Mouse (Mus musculus): ENCODE results near the gene Hdac7. TPM values are rescaled to one million over a fixed set of nuclear protein-coding genes. Genes with fewer than 3 reads are reported as not detected.
A peak's percentile ranks its signal among the peaks of the same experiment; 100 is the strongest.

The Hdac7 gene
- polyA plus RNA-seq, 1 experiment from 2014 or later, result 5.3 TPM

- ATAC-seq, result peak; percentile 73
- Histone ChIP-seq H3K9ac (replicated peaks) (peak overlapping the region; percentile 32; the same call in 1 of the 2 replicates), H3K4me1 (ENCODE audit: insufficient read depth) (peaks cover 29% of the 10 kb centered on the region)
These were observed 5.0 kb upstream of the Hdac7 start for GRCm38 (mm10) chr15:97849116-97849911.

GRCm38 (mm10) chr15:97847866-97848265, 3.6 kb upstream of the Hdac7 start:
- Histone ChIP-seq H3K4me1 (ENCODE audit: insufficient read depth) (peaks cover 35% of the 10 kb centered on the region), H3K9ac (replicated peaks) (no peak overlapping the region), H3K27ac (ENCODE audit: low read depth) (peak overlapping the region; percentile 8; the same call in 1 of the 2 replicates), H3K4me3 (ENCODE audit: low read depth, low read length) (no peak overlapping the region), H3K27me3 (ENCODE audit: insufficient read depth, low read length) (no peaks in the 10 kb centered on the region), H3K9me3 (ENCODE audit: low read length) (no peaks in the 10 kb centered on the region), H3K36me3 (replicated peaks; ENCODE audit: insufficient read depth, low read length) (no peaks in the 10 kb centered on the region), H3K4me2 (ENCODE audit: low read depth, low read length) (peak overlapping the region; percentile 46)
- no peak for DNase-seq
- no peak for ATAC-seq
- TF ChIP-seq CTCF (IDR thresholded peaks at IDR 0.05; ENCODE audit: low read depth), result no peak
- no peak for TF ChIP-seq EP300 (IDR thresholded peaks at IDR 0.05; ENCODE audit: low read depth)
- WGBS (ENCODE audit: insufficient replicate concordance), result 59% methylated on average over 2 of the region's 2 CpGs

More at GRCm38 (mm10) chr15:97849116-97849911, 5.0 kb upstream of the Hdac7 start:
- Histone ChIP-seq H3K9me3 (ENCODE audit: low read length) (no peaks in the 10 kb centered on the region), H3K4me3 (ENCODE audit: low read depth, low read length) (peak overlapping the region; percentile 42), H3K4me2 (ENCODE audit: low read depth, low read length) (peak overlapping the region; percentile 80), H3K27me3 (ENCODE audit: insufficient read depth, low read length) (no peaks in the 10 kb centered on the region), H3K36me3 (replicated peaks; ENCODE audit: insufficient read depth, low read length) (no peaks in the 10 kb centered on the region), H3K27ac (ENCODE audit: low read depth) (0 out of 2 replicates have a peak overlapping the region, but pooled peaks have one; percentile 30)
- no peak for TF ChIP-seq EP300 (IDR thresholded peaks at IDR 0.05; ENCODE audit: low read depth)
- peak; percentile 94 for TF ChIP-seq CTCF (IDR thresholded peaks at IDR 0.05; ENCODE audit: low read depth)
- peak; percentile 84 for DNase-seq
- WGBS (ENCODE audit: insufficient replicate concordance), result 5% methylated on average over 19 of the region's 19 CpGs

GRCm38 (mm10) chr15:97847285-97847684, 3.0 kb upstream of the Hdac7 start:
- Histone ChIP-seq H3K9ac (replicated peaks) (no peak overlapping the region), H3K4me2 (ENCODE audit: low read depth, low read length) (peak overlapping the region; percentile 46; the same call in 1 of the 2 replicates), H3K27ac (ENCODE audit: low read depth) (peak overlapping the region; percentile 8; the same call in 1 of the 2 replicates), H3K27me3 (ENCODE audit: insufficient read depth, low read length) (no peaks in the 10 kb centered on the region), H3K4me1 (ENCODE audit: insufficient read depth) (peaks cover 35% of the 10 kb centered on the region), H3K36me3 (replicated peaks; ENCODE audit: insufficient read depth, low read length) (no peaks in the 10 kb centered on the region), H3K4me3 (ENCODE audit: low read depth, low read length) (no peak overlapping the region), H3K9me3 (ENCODE audit: low read length) (no peaks in the 10 kb centered on the region)
- TF ChIP-seq CTCF (IDR thresholded peaks at IDR 0.05; ENCODE audit: low read depth) (no peak), EP300 (IDR thresholded peaks at IDR 0.05; ENCODE audit: low read depth) (no peak)
- DNase-seq (no peak), ATAC-seq (peak; percentile 42)
- 50% methylated on average over 4 of the region's 4 CpGs for WGBS (ENCODE audit: insufficient replicate concordance)

- DNase-seq, result no peak
- WGBS (ENCODE audit: insufficient replicate concordance), result 65% methylated on average over 11 of the region's 11 CpGs
- peaks cover 35% of the 10 kb centered on the region for H3K4me1 ChIP-seq (ENCODE audit: insufficient read depth)
- H3K9me3 ChIP-seq (ENCODE audit: low read length), result no peaks in the 10 kb centered on the region
- no peak overlapping the region for H3K4me3 ChIP-seq (ENCODE audit: low read depth, low read length)
- H3K27me3 ChIP-seq (ENCODE audit: insufficient read depth, low read length), result no peaks in the 10 kb centered on the region
- H3K27ac ChIP-seq (ENCODE audit: low read depth), result no peak overlapping the region
- ATAC-seq, result no peak
- H3K9ac ChIP-seq (replicated peaks), result no peak overlapping the region
- no peak for TF ChIP-seq CTCF (IDR thresholded peaks at IDR 0.05; ENCODE audit: low read depth)
- TF ChIP-seq EP300 (IDR thresholded peaks at IDR 0.05; ENCODE audit: low read depth), result no peak
- no peaks in the 10 kb centered on the region for H3K36me3 ChIP-seq (replicated peaks; ENCODE audit: insufficient read depth, low read length)
- H3K4me2 ChIP-seq (ENCODE audit: low read depth, low read length), result no peak overlapping the region
These were observed 2.0 kb upstream of the Hdac7 start for GRCm38 (mm10) chr15:97846121-97846882.

- Histone ChIP-seq H3K27ac (ENCODE audit: low read depth) (no peak overlapping the region), H3K9ac (replicated peaks) (no peak overlapping the region), H3K27me3 (ENCODE audit: insufficient read depth, low read length) (no peaks in the 10 kb centered on the region), H3K4me1 (ENCODE audit: insufficient read depth) (peaks cover 34% of the 10 kb centered on the region), H3K9me3 (ENCODE audit: low read length) (no peaks in the 10 kb centered on the region), H3K4me2 (ENCODE audit: low read depth, low read length) (peak overlapping the region; percentile 42), H3K4me3 (ENCODE audit: low read depth, low read length) (no peak overlapping the region), H3K36me3 (replicated peaks; ENCODE audit: insufficient read depth, low read length) (no peaks in the 10 kb centered on the region)
- TF ChIP-seq EP300 (IDR thresholded peaks at IDR 0.05; ENCODE audit: low read depth), result no peak
- no peak for TF ChIP-seq CTCF (IDR thresholded peaks at IDR 0.05; ENCODE audit: low read depth)
- ATAC-seq (no peak), DNase-seq (no peak)
- WGBS (ENCODE audit: insufficient replicate concordance), result 52% methylated on average over 7 of the region's 7 CpGs
These were observed 1.1 kb downstream of the Hdac7 start for GRCm38 (mm10) chr15:97843247-97843651.

- no peak overlapping the region for H3K27ac ChIP-seq (ENCODE audit: low read depth)
- ATAC-seq, result no peak
- no peaks in the 10 kb centered on the region for H3K27me3 ChIP-seq (ENCODE audit: insufficient read depth, low read length)
- WGBS (ENCODE audit: insufficient replicate concordance), result 78% methylated on average over 6 of the region's 6 CpGs
- H3K9ac ChIP-seq (replicated peaks), result no peak overlapping the region
- no peaks in the 10 kb centered on the region for H3K9me3 ChIP-seq (ENCODE audit: low read length)
- H3K36me3 ChIP-seq (replicated peaks; ENCODE audit: insufficient read depth, low read length), result no peaks in the 10 kb centered on the region
- no peak for TF ChIP-seq CTCF (IDR thresholded peaks at IDR 0.05; ENCODE audit: low read depth)
- no peak for TF ChIP-seq EP300 (IDR thresholded peaks at IDR 0.05; ENCODE audit: low read depth)
- no peak overlapping the region for H3K4me3 ChIP-seq (ENCODE audit: low read depth, low read length)
- DNase-seq, result no peak
- H3K4me2 ChIP-seq (ENCODE audit: low read depth, low read length), result no peak overlapping the region
- H3K4me1 ChIP-seq (ENCODE audit: insufficient read depth), result peaks cover 36% of the 10 kb centered on the region
These were observed 2.2 kb downstream of the Hdac7 start for GRCm38 (mm10) chr15:97842058-97842457.

Data from liver, postnatal 0 days (tissue).